Mouse (Mus musculus) lung, embryonic 16.5 days (tissue): ENCODE results near the gene Ankrd9. TPM values are rescaled to one million over a fixed set of nuclear protein-coding genes. Genes with fewer than 3 reads are reported as not detected.
A peak's percentile ranks its signal among the peaks of the same experiment; 100 is the strongest.

ENCODE experiments used
- ATAC-seq: fragments of 200-750 bp; cut with Nextera tagmentation; 2 replicates; pipeline ENCODE4 v1.8.0; 2017; ENCODE audit warnings: low read depth, mild to moderate bottlenecking, moderate library complexity
- H3K27ac ChIP-seq: fragments of 300-500 bp; sonication (generic); 2 replicates; pipeline ENCODE4 v1.5.1; 2014; ENCODE audit warnings: mild to moderate bottlenecking, control low read depth, low read length
- H3K27me3 ChIP-seq: fragments of 300-500 bp; sonication (generic); 2 replicates; pipeline ENCODE4 v1.6.1; 2014; ENCODE audit warnings: low read depth, low read length, mixed read lengths; ENCODE audit not compliant: control insufficient read depth, insufficient read depth
- H3K36me3 ChIP-seq: fragments of 300-500 bp; sonication (generic); 2 replicates; pipeline ENCODE4 v1.6.1; 2014; ENCODE audit warnings: low read length; ENCODE audit not compliant: control insufficient read depth, insufficient read depth
- H3K4me1 ChIP-seq: fragments of 300-500 bp; sonication (generic); replicated peaks from 2 replicates; pipeline ENCODE4 v1.6.1; 2014; ENCODE audit warnings: low read length, mixed read lengths; ENCODE audit not compliant: control insufficient read depth, insufficient read depth
- H3K4me2 ChIP-seq: fragments of 300-500 bp; sonication (generic); 2 replicates; pipeline ENCODE4 v1.6.1; 2014; ENCODE audit warnings: low read depth, low read length, control low read depth
- H3K4me3 ChIP-seq: fragments of 300-500 bp; sonication (generic); 2 replicates; pipeline ENCODE4 v1.5.1; 2014; ENCODE audit warnings: mild to moderate bottlenecking, low read length, control low read depth
- H3K9ac ChIP-seq: fragments of 300-500 bp; sonication (generic); 2 replicates; pipeline ENCODE4 v1.6.1; 2014; ENCODE audit warnings: low read length, control low read depth
- H3K9me3 ChIP-seq: fragments of 300-500 bp; sonication (generic); 2 replicates; pipeline ENCODE4 v1.6.1; 2016; ENCODE audit warnings: low read length; ENCODE audit not compliant: control insufficient read depth
- WGBS: fragments of 180-500 bp; shearing (Covaris S2); extraction: QIAGEN DNeasy Blood & Tissue Kit; methylation state at CpG from one replicate; pipeline ENCODE4 v1.1.7; 2014; 5-methylcytosine and 5-hydroxymethylcytosine counted together
- polyA plus RNA-seq: library from polyadenylated mRNA; unstranded; fragments of >200 nt; fragmentation: Nextera tagmentation; extraction: Ambion mirVana; gene quantifications from 2 replicates; pipeline ENCODE4 v1.2.1, GENCODE M21; 2015

Gene Ankrd9
- polyA plus RNA-seq, 1 experiment from 2014 or later, result 11.8 TPM

DNA sequence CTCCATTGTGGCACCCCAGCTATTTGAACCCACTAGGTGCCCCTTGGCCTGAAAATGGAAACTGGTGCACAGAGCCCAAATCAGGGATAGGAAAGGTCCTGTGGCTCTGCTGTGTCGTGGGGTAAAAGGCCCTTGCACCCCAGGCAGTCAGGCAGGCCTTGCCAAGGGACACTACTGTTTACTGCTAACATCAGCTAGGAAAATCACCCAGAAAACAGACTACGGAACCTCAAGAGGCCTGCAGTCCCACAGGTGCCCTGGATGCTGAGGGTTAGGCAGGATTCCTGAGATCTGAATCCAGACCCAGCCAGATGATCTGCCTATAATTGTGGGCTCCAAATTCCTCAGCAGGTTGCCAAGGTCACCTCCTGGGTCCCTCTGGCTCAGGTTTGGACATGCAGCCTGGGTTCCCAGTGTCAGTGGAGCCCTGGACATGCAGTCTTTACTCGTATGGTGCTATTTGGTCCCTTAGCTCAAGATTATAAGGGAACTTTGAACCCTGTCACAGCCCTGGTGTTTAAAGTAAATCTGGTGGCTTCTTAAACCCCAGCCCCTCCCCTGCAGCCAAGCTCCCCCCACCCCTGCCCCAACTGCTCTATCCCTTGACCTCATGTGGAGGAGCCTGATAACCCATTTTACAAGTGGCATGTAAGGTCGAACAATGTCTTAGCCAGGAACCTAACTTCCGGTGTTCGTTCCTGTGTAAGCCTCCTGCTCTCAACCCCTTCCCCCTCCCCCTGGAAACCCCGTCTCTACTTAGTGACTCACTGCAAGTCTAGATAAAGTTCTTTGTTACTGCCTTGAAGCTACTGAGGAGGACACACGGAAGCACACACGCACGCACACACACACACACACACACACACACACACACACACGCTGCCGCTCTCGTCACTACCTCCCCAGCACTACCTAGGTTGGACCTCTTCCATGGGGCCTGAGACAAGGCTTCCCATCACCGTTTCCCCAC is 28.6 kb upstream of the Ankrd9 start:
- Histone ChIP-seq H3K9me3 (no peaks in the 10 kb centered on the region), H3K9ac (no peak overlapping the region), H3K27ac (peak overlapping the region; percentile 74), H3K27me3 (no peaks in the 10 kb centered on the region), H3K36me3 (no peaks in the 10 kb centered on the region), H3K4me2 (no peak overlapping the region), H3K4me3 (no peak overlapping the region), H3K4me1 (peaks cover 30% of the 10 kb centered on the region)
- WGBS, result 47% methylated on average over 14 of the region's 14 CpGs
- ATAC-seq, result peak; percentile 53

- ATAC-seq, result no peak; the same call in 1 of the 2 replicates
- no peak overlapping the region for H3K9ac ChIP-seq
- no peak overlapping the region for H3K4me2 ChIP-seq
- no peaks in the 10 kb centered on the region for H3K9me3 ChIP-seq
- no peaks in the 10 kb centered on the region for H3K36me3 ChIP-seq
- no peak overlapping the region for H3K4me3 ChIP-seq
- H3K27me3 ChIP-seq, result no peaks in the 10 kb centered on the region
- peak overlapping the region; percentile 31 for H3K27ac ChIP-seq
- H3K4me1 ChIP-seq, result peaks cover 28% of the 10 kb centered on the region
- 29% methylated on average over 5 of the region's 5 CpGs for WGBS
These were observed 27.5 kb upstream of the Ankrd9 start for GRCm38 (mm10) chr12:111006339-111006738.

GRCm38 (mm10) chr12:111005803-111006202 is 27.0 kb upstream of the Ankrd9 start:
- Histone ChIP-seq H3K9ac (no peak overlapping the region), H3K27ac (no peak overlapping the region; the same call in 1 of the 2 replicates), H3K9me3 (no peaks in the 10 kb centered on the region), H3K4me2 (no peak overlapping the region), H3K27me3 (no peaks in the 10 kb centered on the region), H3K4me3 (no peak overlapping the region), H3K36me3 (no peaks in the 10 kb centered on the region), H3K4me1 (peaks cover 28% of the 10 kb centered on the region)
- 69% methylated on average over 6 of the region's 6 CpGs for WGBS
- no peak for ATAC-seq

DNA sequence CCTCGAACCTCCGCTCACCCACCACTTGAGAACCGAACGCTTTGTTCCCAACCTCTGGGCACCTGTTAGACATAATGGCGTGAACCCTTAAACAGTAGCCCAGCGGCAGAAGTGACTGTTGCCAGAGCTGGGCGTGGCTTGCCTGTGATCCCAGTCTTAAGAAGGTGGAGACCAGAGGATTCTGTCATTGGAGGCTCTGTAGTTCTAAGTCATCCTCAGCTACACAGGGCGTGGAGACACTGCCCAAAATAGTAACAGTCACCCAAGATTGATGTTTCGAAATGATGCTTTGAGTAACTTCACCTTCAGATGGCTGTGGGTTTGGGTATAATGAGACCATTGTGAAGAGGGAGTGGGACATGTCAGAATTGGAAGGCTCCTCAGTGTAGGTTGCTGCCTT is 25.3 kb upstream of the Ankrd9 start:
- Histone ChIP-seq H3K27me3 (no peaks in the 10 kb centered on the region), H3K4me2 (no peak overlapping the region), H3K36me3 (no peaks in the 10 kb centered on the region), H3K27ac (no peak overlapping the region), H3K4me1 (peaks cover 21% of the 10 kb centered on the region), H3K9ac (no peak overlapping the region), H3K4me3 (no peak overlapping the region), H3K9me3 (no peaks in the 10 kb centered on the region)
- ATAC-seq, result no peak
- WGBS, result 74% methylated on average over 9 of the region's 9 CpGs

- Histone ChIP-seq H3K27me3 (no peaks in the 10 kb centered on the region), H3K9me3 (0 out of 2 replicates have a peak, but pooled peaks cover 5% of the 10 kb centered on the region), H3K9ac (no peak overlapping the region), H3K4me3 (no peak overlapping the region), H3K27ac (no peak overlapping the region), H3K4me1 (no peaks in the 10 kb centered on the region; the same call in 1 of the 2 replicates), H3K4me2 (no peak overlapping the region), H3K36me3 (no peaks in the 10 kb centered on the region)
- ATAC-seq, result no peak
- WGBS, result 87% methylated on average over 7 of the region's 7 CpGs
These were observed 22.1 kb upstream of the Ankrd9 start for GRCm38 (mm10) chr12:111000956-111001355.

GRCm38 (mm10) chr12:110999820-111000219 is 21.0 kb upstream of the Ankrd9 start:
- Histone ChIP-seq H3K9ac (no peak overlapping the region), H3K4me2 (no peak overlapping the region), H3K4me3 (no peak overlapping the region), H3K9me3 (0 out of 2 replicates have a peak, but pooled peaks cover 5% of the 10 kb centered on the region), H3K27ac (no peak overlapping the region), H3K27me3 (no peaks in the 10 kb centered on the region), H3K36me3 (no peaks in the 10 kb centered on the region), H3K4me1 (no peaks in the 10 kb centered on the region)
- ATAC-seq, result no peak
- 60% methylated on average over 2 of the region's 2 CpGs for WGBS

GRCm38 (mm10) chr12:110998092-110998491 is 19.3 kb upstream of the Ankrd9 start:
- H3K27me3 ChIP-seq, result no peaks in the 10 kb centered on the region
- no peak overlapping the region for H3K9ac ChIP-seq
- H3K4me2 ChIP-seq, result no peak overlapping the region
- no peak overlapping the region for H3K4me3 ChIP-seq
- no peaks in the 10 kb centered on the region for H3K36me3 ChIP-seq
- ATAC-seq, result no peak
- WGBS, result 95% methylated on average over 11 of the region's 11 CpGs
- 0 out of 2 replicates have a peak, but pooled peaks cover 5% of the 10 kb centered on the region for H3K9me3 ChIP-seq
- no peak overlapping the region for H3K27ac ChIP-seq
- no peaks in the 10 kb centered on the region for H3K4me1 ChIP-seq

DNA sequence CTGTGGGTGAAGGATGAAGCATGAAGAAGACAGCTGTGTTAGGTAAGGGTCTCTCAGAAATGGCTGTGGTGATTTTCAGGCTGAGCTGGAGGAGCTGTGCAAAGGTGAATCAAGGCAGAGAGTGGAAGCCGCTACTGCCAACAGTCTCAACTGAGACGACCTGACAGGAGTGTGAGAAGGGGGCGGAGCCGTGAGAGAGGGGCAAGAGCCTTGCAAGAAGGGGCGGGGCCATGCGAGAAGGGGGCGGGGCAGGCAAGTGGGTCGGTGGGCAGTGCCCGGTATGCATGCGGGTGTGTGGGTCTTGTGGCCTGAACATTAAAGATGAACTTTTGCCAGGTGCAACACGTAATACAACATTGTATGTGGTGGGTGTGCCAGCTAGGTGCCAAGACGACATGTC is 15.8 kb upstream of the Ankrd9 start:
- no peak overlapping the region for H3K9ac ChIP-seq
- 24% methylated on average over 12 of the region's 12 CpGs for WGBS
- no peak overlapping the region for H3K4me3 ChIP-seq
- no peaks in the 10 kb centered on the region for H3K36me3 ChIP-seq
- no peak overlapping the region for H3K27ac ChIP-seq
- H3K27me3 ChIP-seq, result no peaks in the 10 kb centered on the region
- H3K4me1 ChIP-seq, result peaks cover 10% of the 10 kb centered on the region
- ATAC-seq, result no peak
- H3K9me3 ChIP-seq, result 0 out of 2 replicates have a peak, but pooled peaks cover 5% of the 10 kb centered on the region
- H3K4me2 ChIP-seq, result no peak overlapping the region

DNA sequence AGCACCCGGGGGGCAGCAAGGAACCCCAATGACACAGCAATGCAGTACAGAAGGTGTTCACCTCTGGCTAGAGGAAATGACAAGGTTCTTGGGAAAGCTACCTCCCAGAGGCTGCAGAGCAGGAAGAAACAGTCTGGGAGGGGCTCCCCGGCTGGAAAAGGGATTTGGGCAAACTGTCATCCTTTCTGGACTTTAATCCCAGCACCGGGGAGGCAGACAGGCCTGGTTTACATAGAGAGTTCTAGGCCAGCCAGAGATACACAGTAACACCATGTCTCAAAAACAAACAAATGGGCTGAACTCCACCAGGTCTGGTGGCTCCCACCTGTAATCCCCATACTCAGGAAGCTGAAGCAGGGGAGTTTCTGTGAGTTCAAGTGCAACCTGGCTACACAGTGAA is 14.4 kb upstream of the Ankrd9 start:
- Histone ChIP-seq H3K4me1 (peaks cover 10% of the 10 kb centered on the region), H3K36me3 (no peaks in the 10 kb centered on the region), H3K27me3 (no peaks in the 10 kb centered on the region), H3K9me3 (0 out of 2 replicates have a peak, but pooled peaks cover 5% of the 10 kb centered on the region), H3K4me3 (no peak overlapping the region), H3K4me2 (no peak overlapping the region), H3K9ac (no peak overlapping the region), H3K27ac (no peak overlapping the region)
- 80% methylated on average over 3 of the region's 3 CpGs for WGBS
- ATAC-seq, result no peak
